Mouse (Mus musculus): ENCODE results near the gene Zfp280b. TPM values are rescaled to one million over a fixed set of nuclear protein-coding genes. Genes with fewer than 3 reads are reported as not detected.
"Not testable (repeated sequence)": the region's sequence is repeated elsewhere in the genome, so short reads cannot be mapped to it uniquely, and the experiment has no call there.

The Zfp280b gene
- polyA plus RNA-seq, 1 experiment, result 3.0 TPM

GRCm38 (mm10) chr10:76047182-76047869 lies 14.9 kb downstream of the Zfp280b start:
- Histone ChIP-seq H3K9me3 (peaks cover 13% of the 10 kb centered on the region), H3K27me3 (replicated peaks) (no peaks in the 10 kb centered on the region), H3K4me1 (no peaks in the 10 kb centered on the region), H3K4me3 (replicated peaks) (no peak overlapping the region), H3K36me3 (replicated peaks; ENCODE audit: low read length) (peaks cover 14% of the 10 kb centered on the region)
- TF ChIP-seq GATA1 (IDR thresholded peaks at IDR 0.05; ENCODE audit: borderline replicate concordance, low read length) (no peak), FLI1 (IDR thresholded peaks at IDR 0.05; ENCODE audit: low read length) (no peak)

GRCm38 (mm10) chr10:76048967-76049366 lies 16.5 kb downstream of the Zfp280b start:
- H3K9me3 ChIP-seq, result peaks cover 20% of the 10 kb centered on the region
- no peaks in the 10 kb centered on the region for H3K27me3 ChIP-seq (replicated peaks)
- H3K4me3 ChIP-seq (replicated peaks), result no peak overlapping the region
- H3K4me1 ChIP-seq, result no peaks in the 10 kb centered on the region
- peaks cover 5% of the 10 kb centered on the region for H3K36me3 ChIP-seq (replicated peaks; ENCODE audit: low read length)
- TF ChIP-seq GATA1 (IDR thresholded peaks at IDR 0.05; ENCODE audit: borderline replicate concordance, low read length), result no peak
- no peak for TF ChIP-seq FLI1 (IDR thresholded peaks at IDR 0.05; ENCODE audit: low read length)

GRCm38 (mm10) chr10:76051860-76052259 lies 19.4 kb downstream of the Zfp280b start:
- Histone ChIP-seq H3K27me3 (replicated peaks) (no peaks in the 10 kb centered on the region), H3K4me1 (no peaks in the 10 kb centered on the region), H3K9me3 (peaks cover 21% of the 10 kb centered on the region), H3K36me3 (replicated peaks; ENCODE audit: low read length) (no peaks in the 10 kb centered on the region), H3K4me3 (replicated peaks) (no peak overlapping the region)
- no peak for TF ChIP-seq FLI1 (IDR thresholded peaks at IDR 0.05; ENCODE audit: low read length)
- no peak for TF ChIP-seq GATA1 (IDR thresholded peaks at IDR 0.05; ENCODE audit: borderline replicate concordance, low read length)

GRCm38 (mm10) chr10:76062439-76062838 lies 30.0 kb downstream of the Zfp280b start:
- no peaks in the 10 kb centered on the region for H3K27me3 ChIP-seq (replicated peaks)
- H3K4me3 ChIP-seq (replicated peaks), result no peak overlapping the region
- peaks cover 5% of the 10 kb centered on the region; the same call in 1 of the 2 replicates for H3K9me3 ChIP-seq
- TF ChIP-seq FLI1 (IDR thresholded peaks at IDR 0.05; ENCODE audit: low read length) (no peak), GATA1 (IDR thresholded peaks at IDR 0.05; ENCODE audit: borderline replicate concordance, low read length) (no peak)
- H3K36me3 ChIP-seq (replicated peaks; ENCODE audit: low read length), result no peaks in the 10 kb centered on the region
- no peaks in the 10 kb centered on the region for H3K4me1 ChIP-seq

- H3K4me3 ChIP-seq (replicated peaks), result no peak overlapping the region
- peaks cover 4% of the 10 kb centered on the region for H3K9me3 ChIP-seq
- TF ChIP-seq FLI1 (IDR thresholded peaks at IDR 0.05; ENCODE audit: low read length), result no peak
- TF ChIP-seq GATA1 (IDR thresholded peaks at IDR 0.05; ENCODE audit: borderline replicate concordance, low read length), result no peak
- H3K36me3 ChIP-seq (replicated peaks; ENCODE audit: low read length), result no peaks in the 10 kb centered on the region
- H3K27me3 ChIP-seq (replicated peaks), result peaks cover 2% of the 10 kb centered on the region
- H3K4me1 ChIP-seq, result peaks cover 4% of the 10 kb centered on the region; the same call in 1 of the 2 replicates
Observed at GRCm38 (mm10) chr10:76067674-76068613, 35.5 kb downstream of the Zfp280b start.

- H3K9me3 ChIP-seq, result peaks cover 33% of the 10 kb centered on the region
- H3K27me3 ChIP-seq (replicated peaks); H3K4me1 ChIP-seq; H3K36me3 ChIP-seq (replicated peaks; ENCODE audit: low read length); H3K4me3 ChIP-seq (replicated peaks): not testable (repeated sequence)
Observed at GRCm38 (mm10) chr10:76072080-76072479, 39.6 kb downstream of the Zfp280b start.

- H3K9me3 ChIP-seq, result peaks cover 33% of the 10 kb centered on the region
- not testable (repeated sequence) for H3K4me1 ChIP-seq; H3K36me3 ChIP-seq (replicated peaks; ENCODE audit: low read length); H3K4me3 ChIP-seq (replicated peaks); H3K27me3 ChIP-seq (replicated peaks)
Observed at GRCm38 (mm10) chr10:76077008-76077407, 44.6 kb downstream of the Zfp280b start.

Other genes starting within 250 kb of the Zfp280b start
- 44.0 and 52.9 TPM in 2 replicates for gene Gstt1, start 234.1 kb upstream of the Zfp280b start, polyA plus RNA-seq (2012; ENCODE audit: insufficient read depth, low replicate concordance)
- 0.10 TPM in 1 of 2 replicates, not detected in the other for gene Gstt4, start 210.1 kb upstream of the Zfp280b start, polyA plus RNA-seq (2012; ENCODE audit: insufficient read depth, low replicate concordance)
- 2.3 TPM in 1 of 2 replicates, not detected in the other for gene Gstt2, start 195.2 kb upstream of the Zfp280b start, polyA plus RNA-seq (2012; ENCODE audit: insufficient read depth, low replicate concordance)
- 3,756 and 4,116 TPM in 2 replicates for gene Mif, start 172.4 kb upstream of the Zfp280b start, polyA plus RNA-seq (2012; ENCODE audit: insufficient read depth, low replicate concordance)
- gene Derl3, start 139.2 kb upstream of the Zfp280b start, polyA plus RNA-seq (2012; ENCODE audit: insufficient read depth, low replicate concordance), result 1.2 and 44.8 TPM in 2 replicates
- 241 and 345 TPM in 2 replicates for gene Smarcb1, start 111.0 kb upstream of the Zfp280b start, polyA plus RNA-seq (2012; ENCODE audit: insufficient read depth, low replicate concordance)
- 113 and 164 TPM in 2 replicates for gene Chchd10, start 99.5 kb upstream of the Zfp280b start, polyA plus RNA-seq (2012; ENCODE audit: insufficient read depth, low replicate concordance)
- 0.19 TPM in 1 of 2 replicates, not detected in the other for gene Mmp11, start 96.2 kb upstream of the Zfp280b start, polyA plus RNA-seq (2012; ENCODE audit: insufficient read depth, low replicate concordance)
- gene Gm867, start 92.0 kb upstream of the Zfp280b start, polyA plus RNA-seq (2012; ENCODE audit: insufficient read depth, low replicate concordance), result not detected in 2 replicates
- gene Vpreb3, start 89.6 kb upstream of the Zfp280b start, polyA plus RNA-seq (2012; ENCODE audit: insufficient read depth, low replicate concordance), result not detected in 2 replicates
- not detected in 2 replicates for gene Gm5134, start 78.1 kb upstream of the Zfp280b start, polyA plus RNA-seq (2012; ENCODE audit: insufficient read depth, low replicate concordance)
- gene Slc5a4b, start 78.3 kb downstream of the Zfp280b start, polyA plus RNA-seq (2012; ENCODE audit: insufficient read depth, low replicate concordance), result not detected in 2 replicates
- not detected in 2 replicates for gene Slc5a4a, start 114.8 kb downstream of the Zfp280b start, polyA plus RNA-seq (2012; ENCODE audit: insufficient read depth, low replicate concordance)
- gene Prmt2, start 205.2 kb downstream of the Zfp280b start, polyA plus RNA-seq (2012; ENCODE audit: insufficient read depth, low replicate concordance), result 11.5 and 19.6 TPM in 2 replicates
- not detected in 2 replicates for gene S100b, start 221.2 kb downstream of the Zfp280b start, polyA plus RNA-seq (2012; ENCODE audit: insufficient read depth, low replicate concordance)

Data from megakaryocyte, embryonic 14.5 days (primary cell).